Mouse (Mus musculus) neural tube, embryonic 11.5 days (tissue): ENCODE results near the gene Hpcal1. TPM values are rescaled to one million over a fixed set of nuclear protein-coding genes. Genes with fewer than 3 reads are reported as not detected.
A peak's percentile ranks its signal among the peaks of the same experiment; 100 is the strongest.

Experiments
- ATAC-seq: fragments of 200-750 bp; cut with Nextera tagmentation; 2 replicates; pipeline ENCODE4 v1.8.0; 2017; ENCODE audit warnings: moderate number of reproducible peaks, mild to moderate bottlenecking, moderate TSS enrichment, moderate library complexity; ENCODE audit not compliant: insufficient read depth, low FRiP score, low TSS enrichment
- DNase-seq: peaks from one replicate; pipeline ENCODE4 v3.0.0-alpha.2; 2015; ENCODE audit warnings: low spot score
- H3K27ac ChIP-seq: fragments of 300-500 bp; sonication (generic); 2 replicates; pipeline ENCODE4 v1.5.1; 2014; ENCODE audit warnings: low read depth, mild to moderate bottlenecking, low read length
- H3K27me3 ChIP-seq: fragments of 300-500 bp; sonication (generic); 2 replicates; pipeline ENCODE4 v1.6.1; 2014; ENCODE audit warnings: mild to moderate bottlenecking, low read length, mixed read lengths; ENCODE audit not compliant: control insufficient read depth, insufficient read depth
- H3K36me3 ChIP-seq: fragments of 300-500 bp; sonication (generic); 2 replicates; pipeline ENCODE4 v1.6.1; 2014; ENCODE audit warnings: mild to moderate bottlenecking, low read length, moderate library complexity, mixed read lengths; ENCODE audit not compliant: control insufficient read depth, insufficient read depth
- H3K4me1 ChIP-seq: fragments of 300-500 bp; sonication (generic); 2 replicates; pipeline ENCODE4 v1.6.1; 2014; ENCODE audit warnings: low read length, mixed read lengths; ENCODE audit not compliant: control insufficient read depth, insufficient read depth
- H3K4me2 ChIP-seq: fragments of 300-500 bp; sonication (generic); 2 replicates; pipeline ENCODE4 v1.6.1; 2014; ENCODE audit warnings: low read depth, mild to moderate bottlenecking, moderate library complexity
- H3K4me3 ChIP-seq: fragments of 300-500 bp; sonication (generic); 2 replicates; pipeline ENCODE4 v1.5.1; 2014; ENCODE audit warnings: low read depth, low read length
- H3K9ac ChIP-seq: fragments of 300-500 bp; sonication (generic); 2 replicates; pipeline ENCODE4 v1.6.1; 2014; ENCODE audit warnings: mild to moderate bottlenecking, low read length
- H3K9me3 ChIP-seq: fragments of 300-500 bp; sonication (generic); 2 replicates; pipeline ENCODE4 v1.6.1; 2016; ENCODE audit warnings: low read length; ENCODE audit not compliant: control insufficient read depth
- WGBS: fragments of 180-500 bp; shearing (Covaris S2); extraction: QIAGEN DNeasy Blood & Tissue Kit; methylation state at CpG from one replicate; pipeline ENCODE4 v1.1.7; 2014; 5-methylcytosine and 5-hydroxymethylcytosine counted together
- polyA plus RNA-seq: library from polyadenylated mRNA; unstranded; fragments of >200 nt; fragmentation: Nextera tagmentation; extraction: Ambion mirVana; gene quantifications from 2 replicates; pipeline ENCODE4 v1.2.1, GENCODE M21; 2014

Gene Hpcal1
- polyA plus RNA-seq, 1 experiment from 2014 or later = 42.3 TPM

GRCm38 (mm10) chr12:17703866-17704265, 13.2 kb downstream of the Hpcal1 start:
- ATAC-seq (no peak), DNase-seq (no peak)
- peaks cover 6% of the 10 kb centered on the region for H3K4me1 ChIP-seq

GRCm38 (mm10) chr12:17707472-17707871, 16.8 kb downstream of the Hpcal1 start:
- no peak for ATAC-seq
- Histone ChIP-seq H3K4me1 (peaks cover 9% of the 10 kb centered on the region), H3K9ac (no peak overlapping the region), H3K4me2 (no peak overlapping the region), H3K27me3 (no peaks in the 10 kb centered on the region), H3K4me3 (no peak overlapping the region), H3K27ac (no peak overlapping the region), H3K9me3 (no peaks in the 10 kb centered on the region), H3K36me3 (no peaks in the 10 kb centered on the region)
- DNase-seq = no peak

More at GRCm38 (mm10) chr12:17703866-17704265, 13.2 kb downstream of the Hpcal1 start:
- Histone ChIP-seq H3K4me3 (no peak overlapping the region), H3K4me2 (no peak overlapping the region), H3K27ac (no peak overlapping the region), H3K36me3 (no peaks in the 10 kb centered on the region), H3K27me3 (no peaks in the 10 kb centered on the region), H3K9ac (no peak overlapping the region), H3K9me3 (no peaks in the 10 kb centered on the region)
- 95% methylated on average over 3 of the region's 3 CpGs for WGBS

- H3K27ac ChIP-seq = no peak overlapping the region
- no peaks in the 10 kb centered on the region for H3K27me3 ChIP-seq
- no peaks in the 10 kb centered on the region for H3K36me3 ChIP-seq
- no peak overlapping the region for H3K4me2 ChIP-seq
- ATAC-seq (peak; percentile 55; the same call in 1 of the 2 replicates), DNase-seq (peak; percentile 55)
- H3K4me1 ChIP-seq = peaks cover 9% of the 10 kb centered on the region
- no peak overlapping the region for H3K4me3 ChIP-seq
- H3K9me3 ChIP-seq = no peaks in the 10 kb centered on the region
- WGBS = 24% methylated on average over 4 of the region's 4 CpGs
- no peak overlapping the region for H3K9ac ChIP-seq
These were observed 18.8 kb downstream of the Hpcal1 start for GRCm38 (mm10) chr12:17709451-17709850.

GRCm38 (mm10) chr12:17709926-17710746, 19.5 kb downstream of the Hpcal1 start:
- Histone ChIP-seq H3K4me2 (no peak overlapping the region), H3K27ac (no peak overlapping the region), H3K9me3 (no peaks in the 10 kb centered on the region), H3K4me3 (no peak overlapping the region), H3K9ac (no peak overlapping the region), H3K36me3 (no peaks in the 10 kb centered on the region), H3K4me1 (peaks cover 9% of the 10 kb centered on the region), H3K27me3 (no peaks in the 10 kb centered on the region)
- DNase-seq = no peak
- 60% methylated on average over 17 of the region's 17 CpGs for WGBS
- ATAC-seq = peak; percentile 25; the same call in 1 of the 2 replicates

GRCm38 (mm10) chr12:17710747-17711092, 20.1 kb downstream of the Hpcal1 start:
- no peak overlapping the region for H3K27ac ChIP-seq
- H3K4me2 ChIP-seq = no peak overlapping the region
- H3K4me3 ChIP-seq = no peak overlapping the region
- no peak for ATAC-seq
- WGBS = 34% methylated on average over 3 of the region's 3 CpGs
- no peaks in the 10 kb centered on the region for H3K27me3 ChIP-seq
- H3K36me3 ChIP-seq = no peaks in the 10 kb centered on the region
- H3K9me3 ChIP-seq = no peaks in the 10 kb centered on the region
- DNase-seq = no peak
- no peak overlapping the region for H3K9ac ChIP-seq
- peaks cover 9% of the 10 kb centered on the region for H3K4me1 ChIP-seq

GRCm38 (mm10) chr12:17711731-17712388, 21.2 kb downstream of the Hpcal1 start:
- H3K36me3 ChIP-seq = no peaks in the 10 kb centered on the region
- H3K4me3 ChIP-seq = no peak overlapping the region
- peaks cover 9% of the 10 kb centered on the region for H3K4me1 ChIP-seq
- no peak overlapping the region for H3K9ac ChIP-seq
- H3K27me3 ChIP-seq = no peaks in the 10 kb centered on the region
- DNase-seq (no peak), ATAC-seq (no peak)
- no peak overlapping the region for H3K27ac ChIP-seq
- no peaks in the 10 kb centered on the region for H3K9me3 ChIP-seq
- H3K4me2 ChIP-seq = no peak overlapping the region
- WGBS = 71% methylated on average over 6 of the region's 6 CpGs

- 32% methylated on average over 1 of the region's 1 CpGs for WGBS
- no peak overlapping the region for H3K4me2 ChIP-seq
- H3K36me3 ChIP-seq = no peaks in the 10 kb centered on the region
- H3K4me3 ChIP-seq = no peak overlapping the region
- H3K9ac ChIP-seq = no peak overlapping the region
- H3K4me1 ChIP-seq = peaks cover 9% of the 10 kb centered on the region
- no peaks in the 10 kb centered on the region for H3K27me3 ChIP-seq
- H3K9me3 ChIP-seq = no peaks in the 10 kb centered on the region
- DNase-seq (no peak), ATAC-seq (no peak)
- H3K27ac ChIP-seq = no peak overlapping the region
These were observed 21.9 kb downstream of the Hpcal1 start for GRCm38 (mm10) chr12:17712571-17712970.

GRCm38 (mm10) chr12:17715720-17716478, 25.2 kb downstream of the Hpcal1 start:
- H3K36me3 ChIP-seq = no peaks in the 10 kb centered on the region
- ATAC-seq = no peak
- H3K27ac ChIP-seq = no peak overlapping the region
- DNase-seq = no peak
- 0 out of 2 replicates have a peak, but pooled peaks cover 3% of the 10 kb centered on the region for H3K4me1 ChIP-seq
- no peaks in the 10 kb centered on the region for H3K27me3 ChIP-seq
- H3K4me3 ChIP-seq = no peak overlapping the region
- no peaks in the 10 kb centered on the region for H3K9me3 ChIP-seq
- 97% methylated on average over 4 of the region's 4 CpGs for WGBS
- no peak overlapping the region for H3K4me2 ChIP-seq
- H3K9ac ChIP-seq = no peak overlapping the region
